Mouse (Mus musculus) bone marrow macrophage, adult 2 months (primary cell): Measurements from ENCODE around the gene Vti1a.

ENCODE experiments used
- CTCF ChIP-seq: IDR thresholded peaks from 2 replicates; pipeline ENCODE4 v1.5.1; 2012; ENCODE audit warnings: low read depth, mild to moderate bottlenecking, low read length, moderate library complexity
- POLR2A ChIP-seq: IDR thresholded peaks from 2 replicates; pipeline ENCODE4 v1.6.1; 2012; ENCODE audit warnings: mild to moderate bottlenecking, low read depth, low read length, borderline replicate concordance

GRCm38 (mm10) chr19:55336441-55336840, 20.3 kb downstream of the Vti1a start:
- no peak for TF ChIP-seq CTCF
- TF ChIP-seq POLR2A = no peak
